Mouse (Mus musculus) layer of hippocampus, adult 2 months (tissue): ENCODE measurements around the gene Gpr146. TPM values are rescaled to one million over a fixed set of nuclear protein-coding genes. Genes with fewer than 3 reads are reported as not detected.
A peak's percentile ranks its signal among the peaks of the same experiment; 100 is the strongest.
"Not testable (repeated sequence)": the region's sequence is repeated elsewhere in the genome, so short reads cannot be mapped to it uniquely, and the experiment has no call there.

Source experiments
- DNase-seq, 2 experiments: peaks; one replicate each; pipeline ENCODE4 v3.0.0; 2022; ENCODE audit warnings: low spot score in 2 of 2
- H3K27ac ChIP-seq: fragments of 200-600 bp; 2 replicates; pipeline ENCODE4 v1.8.1; 2022
- H3K4me3 ChIP-seq: fragments of 200-600 bp; 2 replicates; pipeline ENCODE4 v1.8.1; 2022; ENCODE audit warnings: mild to moderate bottlenecking
- CTCF ChIP-seq: fragments of 200-600 bp; conservative IDR thresholded peaks from 2 replicates; pipeline ENCODE4 v1.8.1; 2022; ENCODE audit warnings: antibody characterized with exemption, mild to moderate bottlenecking, moderate library complexity
- total RNA-seq, 2 experiments: library from RNA; stranded (reverse); gene quantifications; 2 replicates each; pipeline ENCODE4 v1.2.3; 2021

Gene Gpr146
- total RNA-seq, 2 experiments from 2014 or later = 11.5 to 12.8 TPM

- no peak overlapping the region for H3K4me3 ChIP-seq
- no peak for TF ChIP-seq CTCF
- peak; percentile 50 to 59 for DNase-seq
- H3K27ac ChIP-seq = peak overlapping the region; percentile 92
Measured at GRCm38 (mm10) chr5:139388694-139389675, 11.5 kb downstream of the Gpr146 start.

GRCm38 (mm10) chr5:139389676-139390061, 12.2 kb downstream of the Gpr146 start:
- TF ChIP-seq CTCF = no peak
- DNase-seq = peak; percentile 58 to 62
- Histone ChIP-seq H3K4me3 (peak overlapping the region; percentile 35), H3K27ac (peak overlapping the region; percentile 92)

GRCm38 (mm10) chr5:139390324-139391119, 13.0 kb downstream of the Gpr146 start:
- not testable (repeated sequence) for H3K4me3 ChIP-seq, DNase-seq
- H3K27ac ChIP-seq = peak overlapping the region; percentile 92

- no peak for DNase-seq
- Histone ChIP-seq H3K4me3 (peak overlapping the region; percentile 4; the same call in 1 of the 2 replicates), H3K27ac (peak overlapping the region; percentile 92)
- no peak for TF ChIP-seq CTCF
Measured at GRCm38 (mm10) chr5:139391309-139391990, 14.0 kb downstream of the Gpr146 start.

GRCm38 (mm10) chr5:139392219-139393196, 15.0 kb downstream of the Gpr146 start:
- DNase-seq = no peak
- Histone ChIP-seq H3K4me3 (no peak overlapping the region), H3K27ac (peak overlapping the region; percentile 92)
- TF ChIP-seq CTCF = no peak

GRCm38 (mm10) chr5:139393197-139393588, 15.7 kb downstream of the Gpr146 start:
- no peak for TF ChIP-seq CTCF
- Histone ChIP-seq H3K4me3 (no peak overlapping the region), H3K27ac (peak overlapping the region; percentile 92)
- DNase-seq = no peak

- no peak overlapping the region for H3K4me3 ChIP-seq
- TF ChIP-seq CTCF = no peak
Measured at GRCm38 (mm10) chr5:139394399-139394798, 16.9 kb downstream of the Gpr146 start.

GRCm38 (mm10) chr5:139395528-139395927, 18.0 kb downstream of the Gpr146 start:
- no peak overlapping the region; the same call in 1 of the 2 replicates for H3K27ac ChIP-seq
- no peak overlapping the region for H3K4me3 ChIP-seq
- DNase-seq = no peak
- no peak for TF ChIP-seq CTCF

More at GRCm38 (mm10) chr5:139394399-139394798, 16.9 kb downstream of the Gpr146 start:
- H3K27ac ChIP-seq = peak overlapping the region; percentile 24; the same call in 1 of the 2 replicates
- DNase-seq = no peak

GRCm38 (mm10) chr5:139397359-139397916, 19.9 kb downstream of the Gpr146 start:
- no peak for TF ChIP-seq CTCF
- DNase-seq = no peak
- Histone ChIP-seq H3K4me3 (no peak overlapping the region), H3K27ac (peak overlapping the region; percentile 72; the same call in 1 of the 2 replicates)

GRCm38 (mm10) chr5:139397959-139398753, 20.7 kb downstream of the Gpr146 start:
- peak; percentile 88 to 93 for DNase-seq
- TF ChIP-seq CTCF = peak; percentile 93
- Histone ChIP-seq H3K4me3 (no peak overlapping the region), H3K27ac (peak overlapping the region; percentile 72)
